Mouse (Mus musculus) midbrain, embryonic 12.5 days (tissue): ENCODE data around the gene Ccdc114. TPM values are rescaled to one million over a fixed set of nuclear protein-coding genes. Genes with fewer than 3 reads are reported as not detected.

Experiments used
- ATAC-seq: fragments of 200-750 bp; cut with Nextera tagmentation; 2 replicates; pipeline ENCODE4 v1.8.0; 2017; ENCODE audit warnings: low read depth, moderate TSS enrichment, moderate library complexity; ENCODE audit not compliant: low FRiP score
- H3K27ac ChIP-seq: fragments of 300-500 bp; sonication (generic); replicated peaks from 2 replicates; pipeline ENCODE4 v1.5.1; 2016; ENCODE audit warnings: mild to moderate bottlenecking
- H3K27me3 ChIP-seq: fragments of 300-500 bp; sonication (generic); 2 replicates; pipeline ENCODE4 v1.6.1; 2016; ENCODE audit warnings: mild to moderate bottlenecking
- H3K36me3 ChIP-seq: fragments of 300-500 bp; sonication (generic); 2 replicates; pipeline ENCODE4 v1.6.1; 2016
- H3K4me1 ChIP-seq: fragments of 300-500 bp; sonication (generic); 2 replicates; pipeline ENCODE4 v1.6.1; 2016
- H3K4me2 ChIP-seq: fragments of 300-500 bp; sonication (generic); replicated peaks from 2 replicates; pipeline ENCODE4 v1.6.1; 2016; ENCODE audit warnings: mild to moderate bottlenecking, moderate library complexity
- H3K4me3 ChIP-seq: fragments of 300-500 bp; sonication (generic); 2 replicates; pipeline ENCODE4 v1.5.1; 2016; ENCODE audit warnings: mild to moderate bottlenecking
- H3K9ac ChIP-seq: fragments of 300-500 bp; sonication (generic); replicated peaks from 2 replicates; pipeline ENCODE4 v1.6.1; 2016; ENCODE audit warnings: mild to moderate bottlenecking, moderate library complexity
- H3K9me3 ChIP-seq: fragments of 300-500 bp; sonication (generic); 2 replicates; pipeline ENCODE4 v1.6.1; 2016; ENCODE audit warnings: mild to moderate bottlenecking
- WGBS: fragments of 180-500 bp; shearing (Covaris S2); methylation state at CpG from one replicate; pipeline ENCODE4 v1.1.7; 2016; 5-methylcytosine and 5-hydroxymethylcytosine counted together
- polyA plus RNA-seq: library from polyadenylated mRNA; unstranded; fragments of >200 nt; fragmentation: Nextera tagmentation; extraction: Ambion mirVana; gene quantifications from 2 replicates; pipeline ENCODE4 v1.2.1, GENCODE M21; 2016

Gene Ccdc114
- polyA plus RNA-seq, 1 experiment from 2014 or later: 2.2 TPM

- WGBS: 57% methylated on average over 5 of the region's 5 CpGs
- H3K27me3 ChIP-seq: no peaks in the 10 kb centered on the region
These were observed 22.3 kb upstream of the Ccdc114 start for GRCm38 (mm10) chr7:45901562-45901961.

DNA sequence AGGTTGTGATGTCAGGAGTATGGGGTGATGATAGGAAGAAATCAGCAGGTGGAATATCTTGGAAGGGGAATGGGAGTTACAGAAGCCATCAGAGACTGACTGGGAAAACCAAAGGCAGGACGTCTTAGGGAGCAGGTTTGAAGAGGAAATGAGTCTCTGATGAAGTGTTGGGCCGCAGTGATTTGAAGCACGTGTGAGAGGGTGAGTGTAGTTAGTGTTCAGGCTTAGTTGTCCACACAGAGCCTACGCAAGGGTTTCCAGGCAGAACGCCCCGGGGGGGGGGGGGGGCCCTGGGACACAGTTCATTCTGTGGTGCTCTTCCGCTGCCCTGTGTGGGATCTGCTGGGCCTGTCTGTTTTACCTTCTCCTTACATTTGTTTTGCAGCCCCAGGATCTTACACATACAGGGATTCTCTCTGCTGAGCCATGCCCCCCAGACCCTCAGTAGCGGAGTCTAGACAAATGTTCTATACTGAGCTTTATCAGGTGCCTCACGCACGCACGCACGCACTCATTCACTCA lies 21.3 kb upstream of the Ccdc114 start:
- ATAC-seq: no peak
- no peak overlapping the region for H3K4me3 ChIP-seq
- H3K27me3 ChIP-seq: no peaks in the 10 kb centered on the region
- no peak overlapping the region for H3K4me2 ChIP-seq
- H3K27ac ChIP-seq: 0 out of 2 replicates have a peak overlapping the region, but pooled peaks have one; percentile 30
- H3K36me3 ChIP-seq: 0 out of 2 replicates have a peak, but pooled peaks cover 6% of the 10 kb centered on the region
- no peak overlapping the region for H3K9ac ChIP-seq
- WGBS: 78% methylated on average over 11 of the region's 12 CpGs
- H3K4me1 ChIP-seq: peaks cover 1% of the 10 kb centered on the region
- peaks cover 5% of the 10 kb centered on the region; the same call in 1 of the 2 replicates for H3K9me3 ChIP-seq

More at GRCm38 (mm10) chr7:45901562-45901961, 22.3 kb upstream of the Ccdc114 start:
- Histone ChIP-seq H3K4me3 (no peak overlapping the region), H3K36me3 (0 out of 2 replicates have a peak, but pooled peaks cover 3% of the 10 kb centered on the region), H3K4me2 (no peak overlapping the region), H3K9me3 (peaks cover 5% of the 10 kb centered on the region; the same call in 1 of the 2 replicates), H3K9ac (no peak overlapping the region), H3K4me1 (peaks cover 6% of the 10 kb centered on the region), H3K27ac (no peak overlapping the region)
- ATAC-seq: no peak

GRCm38 (mm10) chr7:45906622-45907021 lies 17.2 kb upstream of the Ccdc114 start:
- 91% methylated on average over 9 of the region's 9 CpGs for WGBS
- Histone ChIP-seq H3K4me3 (no peak overlapping the region), H3K9ac (no peak overlapping the region), H3K27ac (no peak overlapping the region), H3K4me2 (no peak overlapping the region), H3K9me3 (peaks cover 5% of the 10 kb centered on the region; the same call in 1 of the 2 replicates), H3K36me3 (peaks cover 30% of the 10 kb centered on the region), H3K27me3 (no peaks in the 10 kb centered on the region), H3K4me1 (no peaks in the 10 kb centered on the region)
- no peak for ATAC-seq

GRCm38 (mm10) chr7:45908384-45908783 lies 15.5 kb upstream of the Ccdc114 start:
- H3K9ac ChIP-seq: no peak overlapping the region
- H3K27ac ChIP-seq: no peak overlapping the region
- no peak overlapping the region for H3K4me3 ChIP-seq
- no peak overlapping the region for H3K4me2 ChIP-seq
- peaks cover 30% of the 10 kb centered on the region for H3K36me3 ChIP-seq
- H3K4me1 ChIP-seq: no peaks in the 10 kb centered on the region
- peaks cover 5% of the 10 kb centered on the region; the same call in 1 of the 2 replicates for H3K9me3 ChIP-seq
- ATAC-seq: no peak
- H3K27me3 ChIP-seq: no peaks in the 10 kb centered on the region

DNA sequence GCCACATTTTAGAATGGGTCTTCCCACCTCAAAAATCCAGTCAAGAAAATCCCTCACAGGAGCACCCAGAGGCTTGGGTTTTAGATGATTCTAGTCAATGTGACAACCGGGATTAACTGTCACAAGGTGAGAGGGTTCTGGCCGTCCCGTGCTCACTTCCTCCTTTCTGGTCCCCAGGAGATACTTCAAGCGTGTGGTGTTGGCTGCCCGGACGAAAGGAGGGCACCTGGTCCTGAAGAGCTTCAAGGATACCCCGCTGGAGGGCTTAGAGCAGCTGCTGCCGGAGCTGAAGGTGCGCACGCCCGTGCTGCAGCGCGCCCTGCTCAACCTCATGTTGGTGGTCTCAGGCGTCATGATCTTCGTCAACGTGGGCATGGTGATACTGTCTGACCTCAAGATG lies 14.7 kb upstream of the Ccdc114 start:
- Histone ChIP-seq H3K27ac (no peak overlapping the region), H3K4me2 (no peak overlapping the region), H3K4me1 (no peaks in the 10 kb centered on the region), H3K9me3 (no peaks in the 10 kb centered on the region), H3K27me3 (no peaks in the 10 kb centered on the region), H3K9ac (no peak overlapping the region), H3K36me3 (peaks cover 27% of the 10 kb centered on the region), H3K4me3 (no peak overlapping the region)
- WGBS: 94% methylated on average over 16 of the region's 16 CpGs
- no peak for ATAC-seq

- Histone ChIP-seq H3K4me3 (no peak overlapping the region), H3K9ac (no peak overlapping the region), H3K27ac (no peak overlapping the region), H3K27me3 (no peaks in the 10 kb centered on the region), H3K9me3 (no peaks in the 10 kb centered on the region), H3K4me1 (peaks cover 25% of the 10 kb centered on the region), H3K36me3 (peaks cover 21% of the 10 kb centered on the region), H3K4me2 (no peak overlapping the region)
- ATAC-seq: no peak
- 94% methylated on average over 6 of the region's 6 CpGs for WGBS
These were observed 9.8 kb upstream of the Ccdc114 start for GRCm38 (mm10) chr7:45914067-45914466.

GRCm38 (mm10) chr7:45915011-45915410 lies 8.9 kb upstream of the Ccdc114 start:
- H3K4me1 ChIP-seq: peaks cover 25% of the 10 kb centered on the region
- no peak overlapping the region for H3K9ac ChIP-seq
- ATAC-seq: no peak
- no peak overlapping the region for H3K27ac ChIP-seq
- peaks cover 4% of the 10 kb centered on the region; the same call in 1 of the 2 replicates for H3K27me3 ChIP-seq
- no peak overlapping the region for H3K4me2 ChIP-seq
- H3K9me3 ChIP-seq: no peaks in the 10 kb centered on the region
- WGBS: 90% methylated on average over 5 of the region's 5 CpGs
- peaks cover 11% of the 10 kb centered on the region for H3K36me3 ChIP-seq
- H3K4me3 ChIP-seq: no peak overlapping the region

DNA sequence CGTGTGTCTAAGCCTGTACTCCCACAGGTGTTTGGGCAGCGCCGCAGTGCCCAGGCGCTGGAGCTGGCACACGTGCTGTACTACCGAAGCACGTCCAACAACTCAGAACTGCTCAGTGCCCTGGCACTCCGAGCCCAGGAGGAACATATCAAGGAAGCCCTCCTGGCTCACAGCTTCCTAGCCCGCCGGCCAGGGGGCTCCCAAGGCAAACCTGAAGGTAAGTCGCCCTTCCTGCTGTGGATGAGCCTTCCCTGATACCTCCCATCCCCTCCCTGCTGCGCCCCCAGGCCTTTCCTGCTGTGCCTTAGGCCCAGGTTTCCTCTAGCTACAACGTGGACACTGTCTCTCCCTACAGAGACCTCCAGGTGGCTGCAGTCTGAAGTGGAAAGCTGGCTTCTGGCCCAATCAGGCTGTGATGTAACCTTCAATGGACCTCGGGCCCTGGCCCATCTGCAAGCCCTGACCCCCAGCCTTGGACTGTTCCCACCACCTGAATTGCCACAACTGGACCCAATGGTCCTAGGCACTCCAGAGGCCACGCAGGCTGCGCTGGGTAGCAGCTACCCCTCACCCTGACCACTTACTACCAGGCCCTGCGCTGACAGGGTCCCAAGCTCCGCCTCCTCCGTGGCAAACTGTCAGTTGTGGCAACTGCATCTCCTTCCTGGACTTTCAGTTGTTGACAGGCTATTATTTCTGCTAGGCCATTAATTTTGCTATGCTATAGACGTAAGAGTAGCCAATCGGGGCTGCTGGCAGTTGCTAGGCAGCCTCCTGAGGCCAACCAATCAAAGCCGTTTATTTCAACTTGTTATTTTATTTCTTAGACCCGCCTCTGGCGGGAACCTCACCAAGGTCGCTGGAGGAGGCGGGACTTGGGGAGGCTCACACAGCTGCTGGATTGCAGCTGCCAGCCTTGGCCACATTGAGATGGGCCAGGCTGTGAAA lies 7.5 kb upstream of the Ccdc114 start:
- 37% methylated on average over 26 of the region's 26 CpGs for WGBS

DNA sequence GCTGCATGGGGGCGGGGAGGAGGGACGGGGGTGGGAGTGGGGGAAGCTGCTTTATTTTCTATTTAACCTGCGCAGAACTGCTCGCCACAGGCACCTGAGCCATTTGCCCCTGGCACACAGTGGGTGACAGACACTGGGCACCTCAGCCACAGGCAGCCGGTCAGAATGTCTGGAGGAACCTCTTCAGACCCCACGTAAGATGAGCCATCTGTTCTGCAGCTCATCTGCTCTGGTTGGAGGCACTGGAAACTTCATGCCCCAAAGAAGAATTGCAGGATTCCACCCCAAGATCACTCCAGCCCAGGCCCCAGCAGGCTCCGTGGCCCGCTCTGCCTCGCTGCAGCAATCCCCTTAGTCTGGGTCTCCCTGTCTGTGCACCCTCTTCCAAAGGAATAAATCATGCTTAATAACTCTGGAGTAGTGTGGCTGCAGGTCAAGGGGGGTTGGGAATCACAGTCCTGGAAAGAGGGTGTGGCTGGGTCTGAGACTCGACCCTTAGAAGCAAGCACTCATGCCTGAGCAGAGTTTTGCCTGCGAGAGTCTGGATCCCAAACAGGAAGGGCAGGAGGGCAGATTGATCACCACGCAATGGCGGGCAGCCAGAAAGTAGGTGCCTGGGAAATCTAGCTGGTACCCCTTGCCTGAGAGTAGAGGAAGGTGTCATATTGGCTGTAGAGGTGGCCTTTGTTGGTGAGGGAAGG lies 6.7 kb upstream of the Ccdc114 start:
- Histone ChIP-seq H3K9ac (peak overlapping the region; percentile 52; the same call in 1 of the 2 replicates), H3K4me1 (peaks cover 25% of the 10 kb centered on the region), H3K9me3 (no peaks in the 10 kb centered on the region), H3K27me3 (peaks cover 13% of the 10 kb centered on the region; the same call in 1 of the 2 replicates), H3K27ac (peak overlapping the region; percentile 73), H3K4me2 (peak overlapping the region; percentile 48), H3K4me3 (peak overlapping the region; percentile 23; the same call in 1 of the 2 replicates), H3K36me3 (no peaks in the 10 kb centered on the region)
- ATAC-seq: 0 out of 2 replicates have a peak, but pooled peaks have one; percentile 4
- 39% methylated on average over 13 of the region's 13 CpGs for WGBS

More for the DNA sequence above, 7.5 kb upstream of the Ccdc114 start:
- peaks cover 11% of the 10 kb centered on the region; the same call in 1 of the 2 replicates for H3K27me3 ChIP-seq
- peak overlapping the region; percentile 52 for H3K9ac ChIP-seq
- H3K4me3 ChIP-seq: peak overlapping the region; percentile 23
- peak; percentile 79 for ATAC-seq
- H3K9me3 ChIP-seq: no peaks in the 10 kb centered on the region
- peak overlapping the region; percentile 73 for H3K27ac ChIP-seq
- peaks cover 25% of the 10 kb centered on the region for H3K4me1 ChIP-seq
- H3K4me2 ChIP-seq: peak overlapping the region; percentile 48
- no peaks in the 10 kb centered on the region for H3K36me3 ChIP-seq

GRCm38 (mm10) chr7:45917926-45918325 lies 5.9 kb upstream of the Ccdc114 start:
- Histone ChIP-seq H3K4me1 (peaks cover 30% of the 10 kb centered on the region), H3K27ac (no peak overlapping the region), H3K9me3 (no peaks in the 10 kb centered on the region), H3K4me2 (no peak overlapping the region), H3K36me3 (no peaks in the 10 kb centered on the region), H3K27me3 (peaks cover 13% of the 10 kb centered on the region; the same call in 1 of the 2 replicates), H3K4me3 (no peak overlapping the region), H3K9ac (no peak overlapping the region; the same call in 1 of the 2 replicates)
- WGBS: 87% methylated on average over 15 of the region's 15 CpGs
- no peak for ATAC-seq

DNA sequence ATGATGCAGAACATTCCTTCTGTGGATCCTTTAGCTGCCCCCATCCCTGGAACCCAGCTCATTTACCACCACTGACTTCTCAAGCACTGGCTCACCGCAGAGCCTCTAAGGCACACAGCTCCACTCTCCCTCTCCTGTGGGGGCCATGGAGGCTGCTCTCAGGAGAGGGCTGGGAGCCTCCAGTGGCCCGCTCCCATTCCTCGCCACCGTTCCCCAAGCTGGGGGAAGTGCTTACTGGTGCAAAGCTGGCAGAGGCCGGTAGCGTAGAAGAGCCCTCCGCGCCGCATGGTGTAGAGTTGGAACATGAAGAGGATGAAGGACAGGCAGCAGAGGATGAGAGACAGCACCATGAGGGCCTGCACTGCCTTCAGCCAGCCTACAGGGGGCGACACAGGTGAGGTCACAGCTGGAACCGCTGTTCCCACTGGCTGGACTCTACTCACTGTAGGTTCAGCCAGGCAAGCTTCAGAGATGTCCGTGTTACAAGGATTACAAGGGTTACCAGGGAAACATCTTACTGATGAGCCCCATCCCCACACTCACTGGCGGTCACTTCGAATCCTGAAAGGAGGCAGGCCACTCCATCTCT lies 4.7 kb upstream of the Ccdc114 start:
- H3K36me3 ChIP-seq: no peaks in the 10 kb centered on the region
- H3K27ac ChIP-seq: no peak overlapping the region
- WGBS: 60% methylated on average over 14 of the region's 14 CpGs
- H3K27me3 ChIP-seq: peaks cover 13% of the 10 kb centered on the region
- H3K4me2 ChIP-seq: no peak overlapping the region
- H3K4me1 ChIP-seq: peaks cover 31% of the 10 kb centered on the region
- no peaks in the 10 kb centered on the region for H3K9me3 ChIP-seq
- no peak overlapping the region for H3K9ac ChIP-seq
- ATAC-seq: no peak
- no peak overlapping the region for H3K4me3 ChIP-seq
